Mouse (Mus musculus): ENCODE results near the gene Plcd1. TPM values are rescaled to one million over a fixed set of nuclear protein-coding genes. Genes with fewer than 3 reads are reported as not detected.

The Plcd1 gene
- total and polyA plus RNA-seq, 2 experiments from 2014 or later = 14.2 to 17.0 TPM

GRCm38 (mm10) chr9:119082656-119083430, 10.5 kb downstream of the Plcd1 start:
- no peak overlapping the region for H3K4me2 ChIP-seq (ENCODE audit: low read depth, low read length)
- ATAC-seq (no peak), DNase-seq (ENCODE audit: low spot score) (no peak)
- no peaks in the 10 kb centered on the region for H3K9me3 ChIP-seq (ENCODE audit: low read length)
- peaks cover 8% of the 10 kb centered on the region; the same call in 1 of the 2 replicates for H3K4me1 ChIP-seq (ENCODE audit: insufficient read depth, low read length)
- no peak overlapping the region; the same call in 1 of the 2 replicates for H3K27ac ChIP-seq
- WGBS = 76% methylated on average over 7 of the region's 7 CpGs
- no peak overlapping the region for H3K4me3 ChIP-seq (ENCODE audit: low read length)
- H3K36me3 ChIP-seq (ENCODE audit: insufficient read depth, low read length) = peaks cover 6% of the 10 kb centered on the region; the same call in 1 of the 2 replicates
- no peaks in the 10 kb centered on the region for H3K27me3 ChIP-seq (ENCODE audit: insufficient read depth, low read length)
- TF ChIP-seq CTCF (IDR thresholded peaks at IDR 0.05; ENCODE audit: low read depth) = no peak
- H3K9ac ChIP-seq (replicated peaks; ENCODE audit: low read length) = no peak overlapping the region

DNA sequence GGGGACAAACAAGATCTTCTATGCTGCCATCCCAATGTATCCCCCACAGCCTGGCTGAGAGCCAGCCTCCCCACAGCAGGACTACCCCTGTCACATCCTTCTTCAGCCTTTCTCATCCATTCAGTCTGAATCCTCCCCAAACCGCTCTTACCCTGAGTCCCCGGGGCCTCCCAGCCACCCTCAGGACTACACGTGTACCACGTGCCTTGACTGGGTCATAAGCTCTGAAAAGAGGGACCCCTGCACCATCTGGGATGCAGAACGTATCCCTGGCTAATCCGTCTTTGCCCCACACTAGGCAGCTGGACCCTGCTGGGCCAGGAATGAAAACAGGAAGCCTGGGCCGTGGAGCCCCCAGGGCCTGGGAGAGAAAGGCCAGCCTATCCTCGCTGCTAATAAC, 11.3 kb downstream of the Plcd1 start:
- no peak for TF ChIP-seq CTCF (IDR thresholded peaks at IDR 0.05; ENCODE audit: low read depth)
- Histone ChIP-seq H3K27ac (peak overlapping the region; percentile 37; the same call in 1 of the 2 replicates), H3K9ac (replicated peaks; ENCODE audit: low read length) (no peak overlapping the region), H3K4me2 (ENCODE audit: low read depth, low read length) (no peak overlapping the region), H3K9me3 (ENCODE audit: low read length) (no peaks in the 10 kb centered on the region), H3K27me3 (ENCODE audit: insufficient read depth, low read length) (no peaks in the 10 kb centered on the region), H3K4me1 (ENCODE audit: insufficient read depth, low read length) (peaks cover 8% of the 10 kb centered on the region; the same call in 1 of the 2 replicates), H3K36me3 (ENCODE audit: insufficient read depth, low read length) (peaks cover 8% of the 10 kb centered on the region; the same call in 1 of the 2 replicates), H3K4me3 (ENCODE audit: low read length) (no peak overlapping the region)
- 13% methylated on average over 8 of the region's 8 CpGs for WGBS
- DNase-seq (ENCODE audit: low spot score) (peak; percentile 65), ATAC-seq (peak; percentile 78)

GRCm38 (mm10) chr9:119080040-119080675, 13.1 kb downstream of the Plcd1 start:
- peaks cover 8% of the 10 kb centered on the region; the same call in 1 of the 2 replicates for H3K4me1 ChIP-seq (ENCODE audit: insufficient read depth, low read length)
- H3K9me3 ChIP-seq (ENCODE audit: low read length) = no peaks in the 10 kb centered on the region
- peaks cover 14% of the 10 kb centered on the region; the same call in 1 of the 2 replicates for H3K36me3 ChIP-seq (ENCODE audit: insufficient read depth, low read length)
- H3K27me3 ChIP-seq (ENCODE audit: insufficient read depth, low read length) = no peaks in the 10 kb centered on the region
- H3K27ac ChIP-seq = no peak overlapping the region
- DNase-seq (ENCODE audit: low spot score) = no peak
- H3K4me2 ChIP-seq (ENCODE audit: low read depth, low read length) = no peak overlapping the region
- no peak for ATAC-seq
- 86% methylated on average over 5 of the region's 5 CpGs for WGBS
- H3K4me3 ChIP-seq (ENCODE audit: low read length) = no peak overlapping the region
- no peak overlapping the region for H3K9ac ChIP-seq (replicated peaks; ENCODE audit: low read length)
- no peak for TF ChIP-seq CTCF (IDR thresholded peaks at IDR 0.05; ENCODE audit: low read depth)

GRCm38 (mm10) chr9:119075685-119076084, 17.6 kb downstream of the Plcd1 start:
- Histone ChIP-seq H3K27me3 (ENCODE audit: insufficient read depth, low read length) (no peaks in the 10 kb centered on the region), H3K4me3 (ENCODE audit: low read length) (no peak overlapping the region), H3K36me3 (ENCODE audit: insufficient read depth, low read length) (peaks cover 27% of the 10 kb centered on the region; the same call in 1 of the 2 replicates), H3K9ac (replicated peaks; ENCODE audit: low read length) (no peak overlapping the region), H3K9me3 (ENCODE audit: low read length) (no peaks in the 10 kb centered on the region), H3K27ac (no peak overlapping the region), H3K4me1 (ENCODE audit: insufficient read depth, low read length) (no peaks in the 10 kb centered on the region), H3K4me2 (ENCODE audit: low read depth, low read length) (no peak overlapping the region)
- DNase-seq (ENCODE audit: low spot score) (no peak), ATAC-seq (no peak)
- TF ChIP-seq CTCF (IDR thresholded peaks at IDR 0.05; ENCODE audit: low read depth) = no peak
- 69% methylated on average over 16 of the region's 16 CpGs for WGBS

- peaks cover 27% of the 10 kb centered on the region; the same call in 1 of the 2 replicates for H3K36me3 ChIP-seq (ENCODE audit: insufficient read depth, low read length)
- H3K27ac ChIP-seq = no peak overlapping the region
- no peak overlapping the region for H3K4me2 ChIP-seq (ENCODE audit: low read depth, low read length)
- ATAC-seq (peak; percentile 54), DNase-seq (ENCODE audit: low spot score) (peak; percentile 34)
- H3K9ac ChIP-seq (replicated peaks; ENCODE audit: low read length) = no peak overlapping the region
- WGBS = 65% methylated on average over 15 of the region's 15 CpGs
- no peaks in the 10 kb centered on the region for H3K4me1 ChIP-seq (ENCODE audit: insufficient read depth, low read length)
- H3K4me3 ChIP-seq (ENCODE audit: low read length) = no peak overlapping the region
- H3K9me3 ChIP-seq (ENCODE audit: low read length) = no peaks in the 10 kb centered on the region
- no peak for TF ChIP-seq CTCF (IDR thresholded peaks at IDR 0.05; ENCODE audit: low read depth)
- no peaks in the 10 kb centered on the region for H3K27me3 ChIP-seq (ENCODE audit: insufficient read depth, low read length)
Observed at GRCm38 (mm10) chr9:119073184-119073895, 20.0 kb downstream of the Plcd1 start.

- Histone ChIP-seq H3K4me1 (ENCODE audit: insufficient read depth, low read length) (no peaks in the 10 kb centered on the region), H3K9ac (replicated peaks; ENCODE audit: low read length) (no peak overlapping the region), H3K4me3 (ENCODE audit: low read length) (no peak overlapping the region), H3K27me3 (ENCODE audit: insufficient read depth, low read length) (no peaks in the 10 kb centered on the region), H3K27ac (no peak overlapping the region), H3K9me3 (ENCODE audit: low read length) (no peaks in the 10 kb centered on the region), H3K36me3 (ENCODE audit: insufficient read depth, low read length) (peaks cover 23% of the 10 kb centered on the region; the same call in 1 of the 2 replicates), H3K4me2 (ENCODE audit: low read depth, low read length) (no peak overlapping the region)
- DNase-seq (ENCODE audit: low spot score) = no peak
- TF ChIP-seq CTCF (IDR thresholded peaks at IDR 0.05; ENCODE audit: low read depth) = no peak
- no peak for ATAC-seq
- 88% methylated on average over 9 of the region's 9 CpGs for WGBS
Observed at GRCm38 (mm10) chr9:119071786-119072185, 21.5 kb downstream of the Plcd1 start.

Measured in hindbrain, postnatal 0 days (tissue).